Mouse (Mus musculus): ENCODE results near the gene Bpifb2.

DNA sequence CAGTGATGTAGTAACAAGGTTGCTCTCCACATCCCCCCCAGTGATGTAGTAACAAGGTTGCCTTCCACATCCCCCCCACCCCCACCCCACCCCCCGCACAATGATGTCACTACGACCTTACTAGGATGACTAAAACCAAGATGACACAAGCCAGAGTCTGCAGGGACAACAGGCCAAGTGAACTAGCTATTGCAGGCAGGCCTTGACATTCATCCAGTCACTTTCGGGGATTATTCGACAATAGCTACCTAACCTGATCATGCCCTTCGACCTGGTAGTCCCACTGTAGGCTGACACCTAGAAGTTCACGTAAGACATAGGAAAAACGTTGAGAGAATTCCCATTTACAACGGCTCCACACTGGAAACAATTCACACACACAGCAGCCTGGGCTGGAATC, 41.6 kb upstream of the Bpifb2 start:
- TF ChIP-seq CTCF (IDR thresholded peaks at IDR 0.05; ENCODE audit: low read depth, low read length) (no peak), POLR2AphosphoS5 (IDR thresholded peaks at IDR 0.05; ENCODE audit: insufficient replicate concordance, low read depth, low read length) (no peak), GATA2 (IDR thresholded peaks at IDR 0.05; ENCODE audit: borderline replicate concordance, low read depth, low read length) (no peak), GATA1 (IDR thresholded peaks at IDR 0.05; ENCODE audit: borderline replicate concordance, low read length) (no peak), TAL1 (conservative IDR thresholded peaks at IDR 0.05; ENCODE audit: low read depth, low read length) (no peak)
